Mouse (Mus musculus) Patski (cell line): ENCODE measurements at regions not wholly inside any gene's neighbourhood (a gene's known extent, or its start where the extent isn't known, plus 50 kb on each side); places are given as distances from the start of the nearest gene placed in this dataset.
A peak's percentile ranks its signal among the peaks of the same experiment; 100 is the strongest.

ENCODE experiments used
- ATAC-seq: fragments of 100-300 bp; one replicate; pipeline ENCODE4 v1.8.0; 2021
- CTCF ChIA-PET: fragments of 350-600 bp; sonication (Branson Sonifier 250); formaldehyde crosslinking; loops from one replicate; lab custom pipeline; 2022; ENCODE audit warnings: inconsistent platforms; lab: Charles Lee
- POLR2A ChIA-PET: fragments of 350-600 bp; sonication (Branson Sonifier 250); formaldehyde crosslinking; loops from one replicate; lab custom pipeline; 2022; ENCODE audit warnings: antibody characterized with exemption, inconsistent platforms; lab: Charles Lee
- DNase-seq: peaks from one replicate; pipeline ENCODE4 v3.0.0-alpha.2; 2011; ENCODE audit warnings: low read depth, low spot score
- H3K27me3 ChIP-seq: fragments of 371-371 bp; one replicate; pipeline ENCODE4 v1.5.1; 2021
- CTCF ChIP-seq: fragments of 100-300 bp; IDR thresholded peaks from one replicate; pipeline ENCODE4 v1.5.1; 2021
- in situ Hi-C: fragments of 300-500 bp; cut with MboI; formaldehyde crosslinking; loops from 3 replicates; pipeline ENCODE4 v1.11.1; 2018; ENCODE audit warnings: low pct_unique_long_range_greater_than_20kb, mixed read lengths

GRCm38 (mm10) chr14:71189360-71189759 is 589.7 kb upstream of the Fam160b2 start:
- ChIA-PET CTCF (no interaction called here), POLR2A (no interaction called here)
- no peak for TF ChIP-seq CTCF
- ATAC-seq: no peak
- H3K27me3 ChIP-seq: no peaks in the 10 kb centered on the region
- DNase-seq: no peak
- in situ Hi-C loops: no loop called here

GRCm38 (mm10) chr14:71177341-71177740 is 577.7 kb upstream of the Fam160b2 start:
- ChIA-PET CTCF (no interaction called here), POLR2A (no interaction called here)
- no peak for TF ChIP-seq CTCF
- no peak for ATAC-seq
- no peaks in the 10 kb centered on the region for H3K27me3 ChIP-seq
- in situ Hi-C loops: no loop called here
- no peak for DNase-seq

GRCm38 (mm10) chr14:71174175-71174574 is 574.5 kb upstream of the Fam160b2 start:
- POLR2A ChIA-PET: no interaction called here
- H3K27me3 ChIP-seq: no peaks in the 10 kb centered on the region
- ATAC-seq: no peak
- peak; percentile 9 for DNase-seq
- CTCF ChIA-PET: no interaction called here
- no peak for TF ChIP-seq CTCF
- in situ Hi-C loops: no loop called here

GRCm38 (mm10) chr14:71159556-71159955 is 559.9 kb upstream of the Fam160b2 start:
- no peaks in the 10 kb centered on the region for H3K27me3 ChIP-seq
- no peak for TF ChIP-seq CTCF
- POLR2A ChIA-PET: no interaction called here
- in situ Hi-C loops: no loop called here
- CTCF ChIA-PET: no interaction called here
- DNase-seq (no peak), ATAC-seq (no peak)

- no peak for TF ChIP-seq CTCF
- in situ Hi-C loops: no loop called here
- peaks cover 5% of the 10 kb centered on the region for H3K27me3 ChIP-seq
Observed at GRCm38 (mm10) chr14:71142465-71142864, 542.8 kb upstream of the Fam160b2 start.

GRCm38 (mm10) chr14:71129771-71130211 is 530.2 kb upstream of the Fam160b2 start:
- DNase-seq (no peak), ATAC-seq (no peak)
- in situ Hi-C loops: no loop called here
- no peak for TF ChIP-seq CTCF
- ChIA-PET CTCF (no interaction called here), POLR2A (no interaction called here)
- H3K27me3 ChIP-seq: no peaks in the 10 kb centered on the region

More at GRCm38 (mm10) chr14:71142465-71142864, 542.8 kb upstream of the Fam160b2 start:
- ChIA-PET POLR2A (no interaction called here), CTCF (no interaction called here)
- ATAC-seq (no peak), DNase-seq (no peak)

- in situ Hi-C loops: no loop called here
- no peaks in the 10 kb centered on the region for H3K27me3 ChIP-seq
- no peak for ATAC-seq
- CTCF ChIA-PET: no interaction called here
- TF ChIP-seq CTCF: no peak
- peak; percentile 7 for DNase-seq
- POLR2A ChIA-PET: no interaction called here
Observed at GRCm38 (mm10) chr14:71128495-71128894, 528.9 kb upstream of the Fam160b2 start.

GRCm38 (mm10) chr14:71118681-71119080 is 519.0 kb upstream of the Fam160b2 start:
- no peak for TF ChIP-seq CTCF
- DNase-seq (no peak), ATAC-seq (no peak)
- in situ Hi-C loops: no loop called here
- H3K27me3 ChIP-seq: no peaks in the 10 kb centered on the region
- ChIA-PET POLR2A (no interaction called here), CTCF (interaction anchor here (1.1 kb wide), 1 partner anchor 13 kb away, joined by 3 read pairs; no protein-coding TSS in a partner anchor)

- CTCF ChIA-PET: interaction anchor here (1.5 kb wide), 1 partner anchor 8 kb away, joined by 3 read pairs; no protein-coding TSS in a partner anchor
- ATAC-seq: no peak
- no peak for DNase-seq
- H3K27me3 ChIP-seq: no peaks in the 10 kb centered on the region
- in situ Hi-C loops: no loop called here
- no peak for TF ChIP-seq CTCF
- POLR2A ChIA-PET: no interaction called here
Observed at GRCm38 (mm10) chr14:71115798-71116432, 516.3 kb upstream of the Fam160b2 start.

- no peak for TF ChIP-seq CTCF
- POLR2A ChIA-PET: no interaction called here
- in situ Hi-C loops: no loop called here
- DNase-seq (no peak), ATAC-seq (no peak)
- CTCF ChIA-PET: no interaction called here
- H3K27me3 ChIP-seq: no peaks in the 10 kb centered on the region
Observed at GRCm38 (mm10) chr14:71115095-71115797, 515.6 kb upstream of the Fam160b2 start.

GRCm38 (mm10) chr14:71113198-71113597 is 513.6 kb upstream of the Fam160b2 start:
- no peak for ATAC-seq
- no peak for TF ChIP-seq CTCF
- DNase-seq: no peak
- in situ Hi-C loops: no loop called here
- H3K27me3 ChIP-seq: no peaks in the 10 kb centered on the region
- POLR2A ChIA-PET: no interaction called here
- CTCF ChIA-PET: interaction anchor here (0.8 kb wide), 1 partner anchor 21 kb away, joined by 3 read pairs; no protein-coding TSS in a partner anchor
